Mouse (Mus musculus) lung, embryonic 16.5 days (tissue): Measurements from ENCODE around the gene Negr1. TPM values are rescaled to one million over a fixed set of nuclear protein-coding genes. Genes with fewer than 3 reads are reported as not detected.
A peak's percentile ranks its signal among the peaks of the same experiment; 100 is the strongest.

ENCODE experiments used
- ATAC-seq: fragments of 200-750 bp; cut with Nextera tagmentation; 2 replicates; pipeline ENCODE4 v1.8.0; 2017; ENCODE audit warnings: low read depth, mild to moderate bottlenecking, moderate library complexity
- H3K27ac ChIP-seq: fragments of 300-500 bp; sonication (generic); 2 replicates; pipeline ENCODE4 v1.5.1; 2014; ENCODE audit warnings: mild to moderate bottlenecking, control low read depth, low read length
- H3K27me3 ChIP-seq: fragments of 300-500 bp; sonication (generic); 2 replicates; pipeline ENCODE4 v1.6.1; 2014; ENCODE audit warnings: low read depth, low read length, mixed read lengths; ENCODE audit not compliant: control insufficient read depth, insufficient read depth
- H3K36me3 ChIP-seq: fragments of 300-500 bp; sonication (generic); 2 replicates; pipeline ENCODE4 v1.6.1; 2014; ENCODE audit warnings: low read length; ENCODE audit not compliant: control insufficient read depth, insufficient read depth
- H3K4me1 ChIP-seq: fragments of 300-500 bp; sonication (generic); replicated peaks from 2 replicates; pipeline ENCODE4 v1.6.1; 2014; ENCODE audit warnings: low read length, mixed read lengths; ENCODE audit not compliant: control insufficient read depth, insufficient read depth
- H3K4me2 ChIP-seq: fragments of 300-500 bp; sonication (generic); 2 replicates; pipeline ENCODE4 v1.6.1; 2014; ENCODE audit warnings: low read depth, low read length, control low read depth
- H3K4me3 ChIP-seq: fragments of 300-500 bp; sonication (generic); 2 replicates; pipeline ENCODE4 v1.5.1; 2014; ENCODE audit warnings: mild to moderate bottlenecking, low read length, control low read depth
- H3K9ac ChIP-seq: fragments of 300-500 bp; sonication (generic); 2 replicates; pipeline ENCODE4 v1.6.1; 2014; ENCODE audit warnings: low read length, control low read depth
- H3K9me3 ChIP-seq: fragments of 300-500 bp; sonication (generic); 2 replicates; pipeline ENCODE4 v1.6.1; 2016; ENCODE audit warnings: low read length; ENCODE audit not compliant: control insufficient read depth
- WGBS: fragments of 180-500 bp; shearing (Covaris S2); extraction: QIAGEN DNeasy Blood & Tissue Kit; methylation state at CpG from one replicate; pipeline ENCODE4 v1.1.7; 2014; 5-methylcytosine and 5-hydroxymethylcytosine counted together
- polyA plus RNA-seq: library from polyadenylated mRNA; unstranded; fragments of >200 nt; fragmentation: Nextera tagmentation; extraction: Ambion mirVana; gene quantifications from 2 replicates; pipeline ENCODE4 v1.2.1, GENCODE M21; 2015

Negr1 gene
- polyA plus RNA-seq, 1 experiment from 2014 or later: 7.0 TPM

GRCm38 (mm10) chr3:157066331-157066730, 504.7 kb downstream of the Negr1 start:
- no peaks in the 10 kb centered on the region for H3K27me3 ChIP-seq
- ATAC-seq: no peak
- H3K27ac ChIP-seq: no peak overlapping the region
- H3K4me2 ChIP-seq: no peak overlapping the region
- H3K4me1 ChIP-seq: no peaks in the 10 kb centered on the region
- H3K4me3 ChIP-seq: no peak overlapping the region
- H3K36me3 ChIP-seq: no peaks in the 10 kb centered on the region
- no peaks in the 10 kb centered on the region for H3K9me3 ChIP-seq
- no peak overlapping the region for H3K9ac ChIP-seq

DNA sequence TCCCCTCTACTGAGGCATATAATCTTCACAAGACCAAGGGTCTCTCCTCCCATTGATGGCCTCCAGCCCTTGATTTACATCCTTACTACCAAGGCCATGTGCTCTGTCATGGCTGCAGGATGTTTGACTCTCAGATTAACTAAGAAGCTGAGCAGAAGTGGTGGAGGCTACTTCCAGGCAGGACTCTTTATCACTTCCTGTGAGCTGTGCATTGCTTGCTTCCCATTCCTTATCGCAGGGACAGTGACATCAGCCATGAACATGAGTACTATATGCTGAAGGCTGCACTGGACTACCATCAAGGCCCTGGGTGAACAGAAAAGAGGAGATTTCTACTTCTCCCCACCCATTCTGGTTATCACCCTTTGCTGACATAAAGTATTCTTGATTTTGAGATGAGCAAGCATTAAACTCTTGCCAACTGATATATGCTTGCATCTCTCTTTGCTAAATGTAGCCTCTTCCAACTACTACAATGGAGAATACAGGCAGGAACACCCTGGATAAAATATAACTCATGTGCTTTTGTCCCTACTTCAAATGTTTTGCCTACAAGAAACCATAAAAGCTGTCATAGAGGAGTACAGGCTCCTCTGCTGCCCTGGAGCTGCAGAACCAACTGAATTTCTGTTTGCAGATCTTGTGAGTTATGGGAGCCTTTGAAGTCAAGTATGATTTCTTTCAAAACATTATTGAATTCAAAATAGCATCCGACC, 517.8 kb downstream of the Negr1 start:
- peaks cover 12% of the 10 kb centered on the region for H3K4me1 ChIP-seq
- 41% methylated on average over 2 of the region's 2 CpGs for WGBS
- H3K27me3 ChIP-seq: no peaks in the 10 kb centered on the region
- H3K27ac ChIP-seq: peak overlapping the region; percentile 55
- no peak overlapping the region for H3K9ac ChIP-seq
- no peaks in the 10 kb centered on the region for H3K9me3 ChIP-seq
- no peak overlapping the region for H3K4me2 ChIP-seq
- no peaks in the 10 kb centered on the region for H3K36me3 ChIP-seq
- no peak overlapping the region for H3K4me3 ChIP-seq
- ATAC-seq: no peak

GRCm38 (mm10) chr3:157079966-157080306, 518.3 kb downstream of the Negr1 start:
- Histone ChIP-seq H3K4me1 (peaks cover 12% of the 10 kb centered on the region), H3K9ac (no peak overlapping the region), H3K36me3 (no peaks in the 10 kb centered on the region), H3K27ac (peak overlapping the region; percentile 55), H3K4me2 (no peak overlapping the region), H3K4me3 (no peak overlapping the region), H3K27me3 (no peaks in the 10 kb centered on the region), H3K9me3 (no peaks in the 10 kb centered on the region)
- ATAC-seq: peak; percentile 55
- WGBS: 13% methylated on average over 1 of the region's 1 CpGs

DNA sequence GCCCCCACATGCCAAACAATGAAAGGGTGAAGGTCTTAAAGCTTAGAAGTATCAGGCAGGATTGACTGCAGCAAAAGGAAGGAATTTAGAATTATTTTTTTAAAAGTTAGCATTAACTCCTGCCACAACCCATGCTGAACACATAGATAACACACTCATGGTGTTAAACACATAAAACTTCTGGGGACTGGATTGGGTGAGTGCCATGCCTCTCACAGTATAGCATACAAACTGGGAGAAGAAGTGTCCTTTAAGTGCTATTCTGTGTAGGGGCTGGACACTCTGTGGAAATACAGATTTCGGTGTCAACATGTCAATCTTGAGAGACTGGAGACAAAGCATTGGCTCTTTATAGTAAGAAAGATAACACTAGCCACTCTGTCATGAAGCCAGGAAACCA, 519.0 kb downstream of the Negr1 start:
- 74% methylated on average over 1 of the region's 1 CpGs for WGBS
- Histone ChIP-seq H3K4me2 (no peak overlapping the region), H3K27me3 (no peaks in the 10 kb centered on the region), H3K27ac (peak overlapping the region; percentile 55), H3K36me3 (no peaks in the 10 kb centered on the region), H3K4me3 (no peak overlapping the region), H3K9me3 (no peaks in the 10 kb centered on the region), H3K9ac (no peak overlapping the region), H3K4me1 (peaks cover 12% of the 10 kb centered on the region)
- peak; percentile 59 for ATAC-seq

DNA sequence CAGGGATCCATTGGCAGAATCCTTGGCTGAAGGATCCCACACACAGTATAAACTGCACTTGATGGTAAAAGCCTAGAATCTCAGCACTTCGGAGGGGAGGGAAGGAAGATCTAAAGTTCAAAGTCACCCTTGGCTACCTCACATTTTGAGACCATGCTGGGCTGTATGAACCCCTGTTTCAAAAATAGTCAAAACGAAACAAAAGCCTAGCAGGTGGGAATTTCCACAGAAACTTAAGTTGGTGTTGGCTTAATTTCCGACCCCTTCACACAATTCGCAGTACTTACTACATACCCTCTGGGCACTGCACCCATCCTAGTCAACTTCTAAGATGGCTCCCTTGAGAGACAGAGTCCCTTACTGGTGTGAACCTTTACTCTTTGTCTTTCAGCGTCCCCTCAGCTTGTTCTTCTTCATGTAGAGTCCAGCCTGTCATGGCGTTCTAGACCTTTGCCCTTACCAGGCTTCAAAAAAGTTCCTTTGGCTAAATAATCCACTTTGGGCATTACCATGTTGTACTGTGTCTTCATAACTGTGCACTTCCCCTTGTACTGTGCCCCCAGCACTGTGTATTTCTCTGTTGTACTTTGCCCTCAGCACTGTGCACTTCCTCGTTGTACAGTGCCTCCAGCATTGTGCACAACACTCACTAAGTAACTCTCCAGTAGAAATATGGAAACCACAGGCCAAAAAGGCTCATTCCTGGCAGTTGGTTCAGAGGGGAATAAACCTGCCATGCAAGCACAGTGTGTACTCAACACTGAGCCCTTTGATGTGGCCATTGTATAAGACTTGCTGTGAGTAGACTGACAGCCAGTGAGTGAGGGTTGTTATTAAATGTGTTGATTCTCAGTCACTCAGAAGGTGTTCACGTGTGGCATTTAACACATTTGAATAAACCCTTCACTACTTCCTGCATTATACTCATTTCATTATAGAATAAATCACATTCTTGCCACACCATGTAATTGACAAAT, 521.5 kb downstream of the Negr1 start:
- Histone ChIP-seq H3K4me1 (peaks cover 12% of the 10 kb centered on the region), H3K9me3 (no peaks in the 10 kb centered on the region), H3K36me3 (no peaks in the 10 kb centered on the region), H3K4me3 (no peak overlapping the region), H3K27ac (no peak overlapping the region), H3K27me3 (no peaks in the 10 kb centered on the region), H3K4me2 (no peak overlapping the region), H3K9ac (no peak overlapping the region)
- peak; percentile 42 for ATAC-seq
- WGBS: 81% methylated on average over 8 of the region's 8 CpGs

- ATAC-seq: no peak
- 50% methylated on average over 1 of the region's 1 CpGs for WGBS
- Histone ChIP-seq H3K27ac (no peak overlapping the region), H3K4me3 (no peak overlapping the region), H3K9ac (no peak overlapping the region), H3K9me3 (no peaks in the 10 kb centered on the region), H3K4me1 (peaks cover 7% of the 10 kb centered on the region), H3K36me3 (no peaks in the 10 kb centered on the region), H3K27me3 (no peaks in the 10 kb centered on the region), H3K4me2 (no peak overlapping the region)
Measured at GRCm38 (mm10) chr3:157085180-157085579, 523.6 kb downstream of the Negr1 start.

DNA sequence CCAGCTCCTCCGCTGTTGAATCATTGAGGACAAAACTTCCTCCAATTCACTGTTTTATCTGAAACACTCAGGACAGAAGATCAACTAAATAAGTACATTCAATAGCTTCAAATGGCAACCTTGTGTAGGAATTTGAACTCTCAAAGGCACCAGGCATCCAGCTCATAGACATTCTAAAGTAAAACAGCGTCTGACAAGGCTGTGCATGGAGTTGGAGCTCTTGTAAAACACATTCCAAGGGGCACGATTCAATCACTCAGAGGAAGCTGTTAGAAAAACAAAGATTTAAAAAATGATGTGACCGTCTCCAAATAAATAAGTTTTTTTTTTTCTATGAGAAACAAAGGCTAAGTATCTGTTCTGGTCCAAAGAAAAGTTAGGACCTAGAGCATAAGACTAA, 528.5 kb downstream of the Negr1 start:
- Histone ChIP-seq H3K4me2 (no peak overlapping the region), H3K9ac (no peak overlapping the region), H3K4me1 (peaks cover 10% of the 10 kb centered on the region), H3K36me3 (no peaks in the 10 kb centered on the region), H3K4me3 (no peak overlapping the region), H3K9me3 (no peaks in the 10 kb centered on the region), H3K27me3 (no peaks in the 10 kb centered on the region), H3K27ac (peak overlapping the region; percentile 59)
- ATAC-seq: peak; percentile 79; the same call in 1 of the 2 replicates
- WGBS: 13% methylated on average over 4 of the region's 4 CpGs

GRCm38 (mm10) chr3:157096284-157096683, 534.7 kb downstream of the Negr1 start:
- Histone ChIP-seq H3K4me2 (no peak overlapping the region), H3K4me3 (no peak overlapping the region), H3K9me3 (no peaks in the 10 kb centered on the region), H3K9ac (no peak overlapping the region), H3K36me3 (no peaks in the 10 kb centered on the region), H3K27me3 (no peaks in the 10 kb centered on the region), H3K4me1 (no peaks in the 10 kb centered on the region), H3K27ac (no peak overlapping the region)
- 95% methylated on average over 1 of the region's 1 CpGs for WGBS
- ATAC-seq: no peak

DNA sequence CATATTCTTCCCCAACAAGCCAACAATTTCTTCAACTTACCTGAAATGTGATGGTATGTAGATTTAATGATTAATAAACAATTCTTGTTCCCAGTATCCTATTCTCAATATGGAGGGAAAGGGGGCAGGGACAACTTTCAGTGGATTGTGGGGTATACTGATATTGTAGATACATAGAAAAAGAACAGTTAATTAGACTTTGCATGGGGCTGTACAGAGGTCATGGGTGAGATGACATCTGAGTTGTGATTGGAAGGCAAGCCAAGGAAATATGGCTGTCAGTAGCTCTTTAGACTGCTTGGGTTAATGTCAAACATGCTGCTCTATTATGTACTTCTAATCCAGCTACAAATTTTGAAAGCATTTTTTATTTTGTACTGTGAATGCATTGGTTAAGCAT, 535.9 kb downstream of the Negr1 start:
- ATAC-seq: no peak
- no peaks in the 10 kb centered on the region for H3K9me3 ChIP-seq
- no peaks in the 10 kb centered on the region for H3K4me1 ChIP-seq
- no peaks in the 10 kb centered on the region for H3K36me3 ChIP-seq
- no peak overlapping the region for H3K4me2 ChIP-seq
- no peak overlapping the region for H3K9ac ChIP-seq
- no peaks in the 10 kb centered on the region for H3K27me3 ChIP-seq
- H3K27ac ChIP-seq: no peak overlapping the region
- H3K4me3 ChIP-seq: no peak overlapping the region
